Mouse (Mus musculus): ENCODE measurements around the gene Elovl5.

The Elovl5 gene

GRCm38 (mm10) chr9:77929296-77929695 is 12.1 kb downstream of the Elovl5 start:
- DNase-seq (ENCODE audit: low spot score): no peak

- no peak for DNase-seq (ENCODE audit: low spot score)
These were observed 13.1 kb downstream of the Elovl5 start for GRCm38 (mm10) chr9:77930036-77930859.

- DNase-seq (ENCODE audit: low spot score): no peak
These were observed 13.7 kb downstream of the Elovl5 start for GRCm38 (mm10) chr9:77930860-77931184.

GRCm38 (mm10) chr9:77931740-77932139 is 14.6 kb downstream of the Elovl5 start:
- DNase-seq (ENCODE audit: low spot score): no peak

- no peak for DNase-seq (ENCODE audit: low spot score)
These were observed 18.9 kb downstream of the Elovl5 start for GRCm38 (mm10) chr9:77935818-77936611.

GRCm38 (mm10) chr9:77937875-77938274 is 20.7 kb downstream of the Elovl5 start:
- DNase-seq (ENCODE audit: low spot score): no peak

GRCm38 (mm10) chr9:77938761-77939553 is 21.8 kb downstream of the Elovl5 start:
- DNase-seq (ENCODE audit: low spot score): no peak

- DNase-seq (ENCODE audit: low spot score): no peak
These were observed 22.4 kb downstream of the Elovl5 start for GRCm38 (mm10) chr9:77939554-77939920.

- no peak for DNase-seq (ENCODE audit: low spot score)
These were observed 23.9 kb downstream of the Elovl5 start for GRCm38 (mm10) chr9:77941058-77941457.

GRCm38 (mm10) chr9:77941836-77942235 is 24.7 kb downstream of the Elovl5 start:
- no peak for DNase-seq (ENCODE audit: low spot score)

GRCm38 (mm10) chr9:77942411-77942810 is 25.2 kb downstream of the Elovl5 start:
- no peak for DNase-seq (ENCODE audit: low spot score)

- DNase-seq (ENCODE audit: low spot score): no peak
These were observed 26.2 kb downstream of the Elovl5 start for GRCm38 (mm10) chr9:77943316-77943715.

- no peak for DNase-seq (ENCODE audit: low spot score)
These were observed 27.0 kb downstream of the Elovl5 start for GRCm38 (mm10) chr9:77944195-77944594.

GRCm38 (mm10) chr9:77945792-77946666 is 28.9 kb downstream of the Elovl5 start:
- DNase-seq (ENCODE audit: low spot score): no peak

GRCm38 (mm10) chr9:77948214-77948613 is 31.1 kb downstream of the Elovl5 start:
- no peak for DNase-seq (ENCODE audit: low spot score)

GRCm38 (mm10) chr9:77949753-77950268 is 32.6 kb downstream of the Elovl5 start:
- DNase-seq (ENCODE audit: low spot score): no peak

- no peak for DNase-seq (ENCODE audit: low spot score)
These were observed 33.8 kb downstream of the Elovl5 start for GRCm38 (mm10) chr9:77950841-77951475.

GRCm38 (mm10) chr9:77951971-77952370 is 34.8 kb downstream of the Elovl5 start:
- no peak for DNase-seq (ENCODE audit: low spot score)

GRCm38 (mm10) chr9:77953053-77953452 is 35.9 kb downstream of the Elovl5 start:
- no peak for DNase-seq (ENCODE audit: low spot score)

GRCm38 (mm10) chr9:77954496-77954895 is 37.3 kb downstream of the Elovl5 start:
- no peak for DNase-seq (ENCODE audit: low spot score)

- no peak for DNase-seq (ENCODE audit: low spot score)
These were observed 37.8 kb downstream of the Elovl5 start for GRCm38 (mm10) chr9:77954981-77955380.
